ENCODE assay signal across 8 mouse cellular contexts in genomic region chr11:75650958-75651425, GRCm38 (mm10). TPM values are rescaled to one million over a fixed set of nuclear protein-coding genes. Genes with fewer than 3 reads are reported as not detected.
DNase-seq lines count a peak whose midpoint lies in the region; ATAC-seq lines count a peak whose summit lies in the region.

No protein-coding gene starts in this region.

- H3K9me3 ChIP-seq in kidney, embryonic 16.5 days (ENCODE audit: low read length) = no peaks in the 10 kb centered on the region
- H3K9me3 ChIP-seq in forebrain, embryonic 10.5 days = no peaks in the 10 kb centered on the region
- H3K9me3 ChIP-seq in limb, embryonic 15.5 days = no peaks in the 10 kb centered on the region
- no peaks in the 10 kb centered on the region for H3K9me3 ChIP-seq in neural tube, embryonic 13.5 days

- H3K4me1 ChIP-seq in kidney, embryonic 16.5 days (ENCODE audit: insufficient read depth, low read length) = peaks cover 50% of the 10 kb centered on the region
- peaks cover 56% of the 10 kb centered on the region for H3K4me1 ChIP-seq in forebrain, embryonic 10.5 days
- peaks cover 56% of the 10 kb centered on the region for H3K4me1 ChIP-seq in limb, embryonic 15.5 days
- peaks cover 42% of the 10 kb centered on the region for H3K4me1 ChIP-seq in neural tube, embryonic 13.5 days (replicated peaks)

- H3K4me2 ChIP-seq in kidney, embryonic 16.5 days (replicated peaks; ENCODE audit: low read depth, low read length) = peak overlapping the region; percentile 92
- H3K4me2 ChIP-seq in limb, embryonic 15.5 days = peak overlapping the region; percentile 89
- H3K4me2 ChIP-seq in neural tube, embryonic 13.5 days = peak overlapping the region; percentile 84

- H3K4me3 ChIP-seq in kidney, embryonic 16.5 days (ENCODE audit: low read length) = peak overlapping the region; percentile 74
- H3K4me3 ChIP-seq in forebrain, embryonic 10.5 days = peak overlapping the region; percentile 64
- peak overlapping the region; percentile 66 for H3K4me3 ChIP-seq in limb, embryonic 15.5 days
- peak overlapping the region; percentile 56 for H3K4me3 ChIP-seq in neural tube, embryonic 13.5 days

- peak overlapping the region; percentile 98 for H3K27ac ChIP-seq in kidney, embryonic 16.5 days (ENCODE audit: low read length)
- H3K27ac ChIP-seq in forebrain, embryonic 10.5 days = peak overlapping the region; percentile 88
- H3K27ac ChIP-seq in limb, embryonic 15.5 days = peak overlapping the region; percentile 87
- no peak overlapping the region; the same call in 1 of the 2 replicates for H3K27ac ChIP-seq in neural tube, embryonic 13.5 days (replicated peaks)

- H3K36me3 ChIP-seq in kidney, embryonic 16.5 days (ENCODE audit: insufficient read depth, low read length) = no peaks in the 10 kb centered on the region
- no peaks in the 10 kb centered on the region for H3K36me3 ChIP-seq in forebrain, embryonic 10.5 days (replicated peaks)
- peaks cover 16% of the 10 kb centered on the region for H3K36me3 ChIP-seq in limb, embryonic 15.5 days
- H3K36me3 ChIP-seq in neural tube, embryonic 13.5 days = no peaks in the 10 kb centered on the region

- H3K27me3 ChIP-seq in kidney, embryonic 16.5 days (ENCODE audit: insufficient read depth, low read length) = no peaks in the 10 kb centered on the region
- H3K27me3 ChIP-seq in forebrain, embryonic 10.5 days (ENCODE audit: poor library complexity, severe bottlenecking) = peaks cover 48% of the 10 kb centered on the region
- H3K27me3 ChIP-seq in limb, embryonic 15.5 days = peaks cover 12% of the 10 kb centered on the region; the same call in 1 of the 2 replicates
- H3K27me3 ChIP-seq in neural tube, embryonic 13.5 days = peaks cover 36% of the 10 kb centered on the region

- DNase-seq in kidney, postnatal 14 days = no peak
- DNase-seq in forebrain, embryonic 10.5 days (ENCODE audit: extremely low spot score, low spot score) = no peak
- no peak for DNase-seq in gastrocnemius, postnatal 10 days
- no peak for DNase-seq in layer of hippocampus, postnatal 14 days (ENCODE audit: low spot score in 2 of 2)
- no peak for DNase-seq in cerebellum, adult 11-12 months

- 42% methylated on average over 13 of the region's 13 CpGs for WGBS in kidney, embryonic 16.5 days
- WGBS in forebrain, embryonic 10.5 days = 44% methylated on average over 13 of the region's 13 CpGs
- WGBS in limb, embryonic 15.5 days = 38% methylated on average over 13 of the region's 13 CpGs
- 47% methylated on average over 13 of the region's 13 CpGs for WGBS in neural tube, embryonic 13.5 days

- peak overlapping the region; percentile 88 for H3K9ac ChIP-seq in kidney, embryonic 16.5 days (replicated peaks; ENCODE audit: low read length)
- H3K9ac ChIP-seq in limb, embryonic 15.5 days = peak overlapping the region; percentile 65
- peak overlapping the region; percentile 82 for H3K9ac ChIP-seq in neural tube, embryonic 13.5 days

- no peak for ATAC-seq in kidney, embryonic 16.5 days (ENCODE audit: low FRiP score, low TSS enrichment)
- ATAC-seq in limb, embryonic 15.5 days (ENCODE audit: insufficient number of reproducible peaks, low FRiP score, low TSS enrichment, low read depth) = no peak
- ATAC-seq in neural tube, embryonic 13.5 days (ENCODE audit: low read depth) = no peak

RNA-seq across cellular contexts. Expression of gene Myo1c, which starts 0.7 kb away (rescaled TPM):
- 83.0 and 85.9 TPM in 2 replicates for polyA plus RNA-seq in kidney, embryonic 16.5 days (2015; fragmentation: Nextera tagmentation; extraction: Ambion mirVana)
- 16.6 and 17.6 TPM in 2 replicates for polyA plus RNA-seq in forebrain, embryonic 10.5 days (2016; fragmentation: Nextera tagmentation; extraction: Ambion mirVana)
- 63.8 and 66.7 TPM in 2 replicates for polyA plus RNA-seq in limb, embryonic 15.5 days (2015; fragmentation: Nextera tagmentation; extraction: Ambion mirVana)
- polyA plus RNA-seq in neural tube, embryonic 13.5 days (2015; fragmentation: Nextera tagmentation; extraction: Ambion mirVana) = 10.7 and 12.9 TPM in 2 replicates
- 10 to 100 TPM; 56.3 to 65.1 TPM for total RNA-seq in gastrocnemius, postnatal 10 days (2021)
- total RNA-seq in layer of hippocampus, postnatal 14 days (2021) = 10 to 100 TPM; 20.1 to 21.1 TPM

RNA-seq across cellular contexts. Expression of gene Inpp5k, which starts 20.2 kb away (rescaled TPM):
- 33.2 and 34.2 TPM in 2 replicates for polyA plus RNA-seq in kidney, embryonic 16.5 days (2015; fragmentation: Nextera tagmentation; extraction: Ambion mirVana)
- 14.1 and 16.0 TPM in 2 replicates for polyA plus RNA-seq in forebrain, embryonic 10.5 days (2016; fragmentation: Nextera tagmentation; extraction: Ambion mirVana)
- polyA plus RNA-seq in limb, embryonic 15.5 days (2015; fragmentation: Nextera tagmentation; extraction: Ambion mirVana) = 22.3 and 28.3 TPM in 2 replicates
- 39.9 and 42.8 TPM in 2 replicates for polyA plus RNA-seq in neural tube, embryonic 13.5 days (2015; fragmentation: Nextera tagmentation; extraction: Ambion mirVana)
- total RNA-seq in gastrocnemius, postnatal 10 days (2021) = 10 to 100 TPM; 22.5 to 23.3 TPM
- 10 to 100 TPM; 49.7 to 58.8 TPM for total RNA-seq in layer of hippocampus, postnatal 14 days (2021)

RNA-seq across cellular contexts. Expression of gene Crk, which starts 28.1 kb away (rescaled TPM):
- 133 and 136 TPM in 2 replicates for polyA plus RNA-seq in kidney, embryonic 16.5 days (2015; fragmentation: Nextera tagmentation; extraction: Ambion mirVana)
- 122 and 130 TPM in 2 replicates for polyA plus RNA-seq in forebrain, embryonic 10.5 days (2016; fragmentation: Nextera tagmentation; extraction: Ambion mirVana)
- polyA plus RNA-seq in limb, embryonic 15.5 days (2015; fragmentation: Nextera tagmentation; extraction: Ambion mirVana) = 109 and 117 TPM in 2 replicates
- polyA plus RNA-seq in neural tube, embryonic 13.5 days (2015; fragmentation: Nextera tagmentation; extraction: Ambion mirVana) = 120 and 133 TPM in 2 replicates
- total RNA-seq in gastrocnemius, postnatal 10 days (2021) = 10 to 100 TPM; 53.0 to 59.8 TPM
- total RNA-seq in layer of hippocampus, postnatal 14 days (2021) = 100 to 1,000 TPM; 127 to 129 TPM
